Mouse (Mus musculus) embryo, embryonic 9.5 days (tissue): ENCODE measurements around the gene Serpinb3a.
"Not testable (repeated sequence)": the region's sequence is repeated elsewhere in the genome, so short reads cannot be mapped to it uniquely, and the experiment has no call there.

Experiments used
- DNase-seq: peaks from one replicate; pipeline ENCODE4 v3.0.0-alpha.2; 2017; ENCODE audit errors: extremely low spot score

Gene Serpinb3a

DNA sequence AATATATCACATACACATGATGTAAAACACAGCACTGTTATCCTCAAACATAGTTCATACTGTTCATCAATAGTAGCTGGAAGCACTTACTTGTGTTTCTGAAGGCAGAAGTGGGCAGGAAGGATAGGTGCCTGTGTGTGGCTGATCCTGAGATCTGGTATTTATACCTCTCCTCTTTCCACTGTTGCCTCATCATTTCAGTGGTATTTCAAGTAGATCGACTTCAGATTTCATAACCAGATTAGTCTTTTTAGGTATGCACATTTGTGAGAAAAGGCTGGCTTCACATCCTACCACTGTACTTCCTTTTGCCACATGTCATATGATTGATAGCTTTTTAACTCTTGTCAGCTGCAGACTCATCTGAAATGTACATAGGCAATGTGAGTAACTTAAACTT is at the start of gene Serpinb3a:
Gene Serpinb3a (minus strand): TSS at position 101 of the 400 bp plus-strand sequence.
- DNase-seq = no peak

GRCm38 (mm10) chr1:107098417-107098816 is 46.3 kb upstream of the Serpinb3a start:
- DNase-seq = no peak

DNA sequence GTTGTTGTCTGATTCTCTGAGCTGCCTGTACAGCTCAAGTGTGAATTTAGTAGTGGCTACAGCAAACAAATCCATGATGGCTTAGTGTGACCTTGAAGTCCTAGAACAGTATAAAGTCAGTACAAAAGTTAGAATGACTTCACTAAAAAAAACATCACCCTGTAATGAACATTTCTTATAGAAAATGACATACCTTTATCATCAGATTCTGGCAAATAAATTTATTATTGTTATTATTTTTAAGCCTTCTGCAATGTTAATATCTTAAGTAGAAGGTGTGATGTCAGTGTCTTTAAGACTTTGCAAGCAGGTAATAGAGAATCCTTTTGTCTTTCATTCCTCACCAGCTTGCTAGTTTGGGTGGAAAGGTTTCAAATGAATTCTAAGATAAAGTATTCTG is 31.3 kb upstream of the Serpinb3a start, which contains the start of gene Serpinb3d:
Gene Serpinb3d (minus strand): TSS at position 101 of the 400 bp plus-strand sequence.
- no peak for DNase-seq

- not testable (repeated sequence) for DNase-seq
Measured at GRCm38 (mm10) chr1:107034236-107034635, 17.9 kb downstream of the Serpinb3a start.

GRCm38 (mm10) chr1:107025886-107026285 is 26.2 kb downstream of the Serpinb3a start:
- no peak for DNase-seq

DNA sequence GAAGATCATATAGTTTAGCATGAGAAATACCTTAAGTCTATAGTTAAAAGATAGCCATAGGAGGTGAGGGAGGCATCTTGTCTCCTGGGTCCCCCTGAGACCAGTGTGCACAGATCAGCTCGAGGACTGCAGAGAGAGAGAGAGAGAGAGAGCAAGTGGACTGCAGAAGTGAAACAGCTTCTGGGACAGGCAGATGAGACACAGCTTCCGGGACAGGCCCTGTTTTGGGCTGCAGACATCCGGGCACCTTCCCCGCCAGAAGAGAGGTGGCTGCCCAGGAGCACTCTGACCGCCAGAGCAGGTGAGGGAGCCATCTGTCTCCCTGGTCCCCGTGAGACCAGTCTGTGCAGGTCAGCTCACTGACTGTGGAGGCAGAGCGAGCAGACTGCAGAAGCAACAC is 36.9 kb downstream of the Serpinb3a start:
- no peak for DNase-seq

- peak; percentile 27 for DNase-seq
Measured at GRCm38 (mm10) chr1:107014530-107014929, 37.6 kb downstream of the Serpinb3a start.

- DNase-seq = no peak
Measured at GRCm38 (mm10) chr1:107006316-107006715, 45.8 kb downstream of the Serpinb3a start.

GRCm38 (mm10) chr1:107001754-107002153 is 50.3 kb downstream of the Serpinb3a start:
- DNase-seq = no peak

DNA sequence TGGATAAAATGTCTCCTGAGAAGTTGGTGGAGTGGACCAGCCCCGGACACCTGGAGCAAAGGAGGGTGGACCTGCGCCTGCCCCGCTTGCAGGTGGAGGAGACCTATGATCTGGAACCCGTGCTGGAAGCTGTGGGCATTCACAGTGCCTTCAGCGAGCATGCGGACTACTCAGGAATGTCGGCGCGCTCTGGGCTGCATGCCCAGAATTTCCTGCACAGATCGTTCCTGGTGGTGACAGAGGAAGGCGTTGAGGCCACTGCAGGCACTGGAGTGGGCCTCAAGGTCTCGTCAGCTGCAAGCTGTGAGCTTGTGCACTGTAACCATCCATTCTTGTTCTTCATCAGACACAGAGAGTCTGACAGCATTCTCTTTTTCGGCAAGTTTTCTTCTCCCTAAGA is 51.7 kb downstream of the Serpinb3a start:
- no peak for DNase-seq
